Mouse (Mus musculus) testis, adult 10 weeks (tissue): ENCODE results near the gene Dnajb1. TPM values are rescaled to one million over a fixed set of nuclear protein-coding genes. Genes with fewer than 3 reads are reported as not detected.

Experiments used
- polyA plus RNA-seq: library from polyadenylated mRNA; stranded (reverse); fragments of 350-450 nt; fragmentation: Illumina TruSeq; extraction: RNeasy Lipid Tissue Mini Kit (QIAGEN cat#74804); gene quantifications from one replicate; pipeline ENCODE4 v1.2.3, GENCODE M21; 2014; ENCODE audit warnings: low read depth, low replicate concordance

The Dnajb1 gene
- 78.7 TPM for polyA plus RNA-seq

GRCm38 (mm10) chr8:83607661-83608397 lies at the start of gene Dnajb1, which contains the start of gene Tecr:
Dnajb1 (plus strand) TSS chr8:83608193.
Tecr (minus strand) TSS chr8:83607971.

DNA sequence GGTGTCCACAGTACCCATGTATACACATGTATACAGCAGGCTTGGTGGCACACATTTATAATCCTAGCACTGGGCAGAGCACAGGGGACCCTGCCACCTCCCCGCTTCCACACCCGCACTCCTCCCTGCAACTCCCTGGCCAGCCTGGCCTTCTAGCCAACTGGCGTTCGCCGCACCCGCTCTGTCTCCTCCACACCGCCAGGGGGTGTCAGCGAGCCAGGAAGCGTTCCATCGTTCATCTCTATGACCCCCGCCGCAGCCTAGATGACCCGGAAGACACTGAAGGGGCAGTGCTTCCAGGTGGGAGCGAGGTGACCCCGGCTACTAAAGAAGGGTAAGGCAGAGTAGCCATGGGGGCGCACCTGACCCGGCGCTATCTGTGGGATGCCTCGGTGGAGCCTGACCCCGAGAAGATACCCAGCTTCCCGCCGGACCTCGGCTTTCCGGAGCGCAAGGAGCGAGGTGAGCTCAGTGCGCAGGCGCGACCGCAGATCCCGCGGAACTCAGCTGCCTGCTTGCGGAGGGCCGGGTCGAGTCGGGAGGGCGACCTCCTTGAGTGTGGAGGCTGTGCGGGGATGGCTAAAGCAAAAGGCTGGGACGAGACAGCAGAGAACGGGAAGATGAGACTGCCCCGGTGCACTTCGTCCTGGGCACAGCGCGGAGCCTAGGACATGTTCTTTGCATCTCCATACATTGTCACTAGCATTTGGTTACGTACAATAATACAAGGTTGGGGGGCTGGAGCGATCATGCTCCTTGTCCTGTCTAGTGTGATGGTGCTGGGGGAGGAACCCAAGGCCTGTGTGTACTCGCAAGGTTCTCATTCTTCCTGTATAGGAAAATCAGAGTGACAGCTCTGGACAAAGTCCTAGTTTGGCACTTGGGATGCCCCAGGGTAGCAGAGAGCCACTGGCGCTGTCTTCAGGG lies 41.3 kb upstream of the Dnajb1 start, which contains the start of gene Ndufb7:
Gene Ndufb7 (plus strand): TSS at position 203 of the 927 bp plus-strand sequence.

DNA sequence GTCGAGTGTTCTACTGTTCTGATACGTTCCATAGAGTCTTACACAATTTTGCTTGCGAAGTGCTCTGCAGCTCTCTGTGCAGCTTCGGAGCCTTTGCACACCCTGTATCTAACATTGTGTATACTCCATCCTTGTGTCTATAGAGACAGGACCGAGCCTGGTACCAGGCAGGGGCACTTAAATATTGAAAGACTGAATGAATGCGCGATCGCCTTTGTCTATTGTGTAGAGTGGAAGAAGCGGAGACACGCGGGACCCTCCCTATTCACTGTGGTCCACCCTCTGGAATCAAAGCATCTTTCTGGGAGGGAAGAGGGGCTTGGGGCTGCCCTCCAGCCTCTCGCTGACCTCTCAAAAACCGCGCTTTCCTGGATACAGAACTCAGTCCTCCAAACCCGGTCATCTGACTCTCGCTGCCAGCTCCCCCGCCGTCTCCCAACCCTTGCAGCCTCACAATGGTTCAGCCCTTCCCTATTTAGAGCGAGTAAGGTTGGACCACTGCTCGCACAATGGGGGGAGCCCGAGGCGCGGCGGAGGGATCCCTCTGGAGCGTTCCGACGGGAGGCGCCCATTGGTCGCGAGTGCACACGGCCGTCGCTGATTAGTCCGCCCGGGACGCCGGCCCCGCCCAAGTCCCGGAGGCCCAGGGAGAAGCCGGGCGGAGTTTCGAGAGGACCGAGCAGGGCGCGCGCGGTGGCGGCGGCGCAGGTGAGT lies 44.2 kb downstream of the Dnajb1 start, which contains the start of gene Gipc1:
Gene Gipc1 (plus strand): TSS at position 648 of the 714 bp plus-strand sequence.

Other genes with a start within 250 kb of the Dnajb1 start
- gene Clgn, start 218.3 kb upstream of the Dnajb1 start, polyA plus RNA-seq: 998 TPM
- 64.3 TPM for gene Scoc, start 149.8 kb upstream of the Dnajb1 start, polyA plus RNA-seq
- gene Olfr370, start 72.4 kb upstream of the Dnajb1 start, polyA plus RNA-seq: not detected
- 0.48 TPM for gene Ndufb7, start 41.5 kb upstream of the Dnajb1 start, polyA plus RNA-seq
- 15.0 TPM for gene Tecr, start 222 bp upstream of the Dnajb1 start, polyA plus RNA-seq
- gene Gipc1, start 44.5 kb downstream of the Dnajb1 start, polyA plus RNA-seq: not detected
- not detected for gene Ptger1, start 58.5 kb downstream of the Dnajb1 start, polyA plus RNA-seq
- gene Pkn1, start 91.0 kb downstream of the Dnajb1 start, polyA plus RNA-seq: 3.0 TPM
- 24.9 TPM for gene Ddx39, start 107.0 kb downstream of the Dnajb1 start, polyA plus RNA-seq
- gene Adgre5, start 133.1 kb downstream of the Dnajb1 start, polyA plus RNA-seq: 1.8 TPM